Mouse (Mus musculus): ENCODE results near the gene Pnisr.
A peak's percentile ranks its signal among the peaks of the same experiment; 100 is the strongest.

Gene Pnisr

GRCm38 (mm10) chr4:21847481-21848286 is at the start of gene Pnisr:
Gene Pnisr (plus strand): TSS chr4:21847583.
- DNase-seq (ENCODE audit: low read depth, low spot score) = peak; percentile 97

GRCm38 (mm10) chr4:21801013-21801412 is 46.4 kb upstream of the Pnisr start:
- no peak for DNase-seq (ENCODE audit: low read depth, low spot score)

GRCm38 (mm10) chr4:21801620-21802019 is 45.8 kb upstream of the Pnisr start:
- DNase-seq (ENCODE audit: low read depth, low spot score) = no peak

- no peak for DNase-seq (ENCODE audit: low read depth, low spot score)
Observed at GRCm38 (mm10) chr4:21807204-21807603, 40.2 kb upstream of the Pnisr start.

- DNase-seq (ENCODE audit: low read depth, low spot score) = no peak
Observed at GRCm38 (mm10) chr4:21810608-21811007, 36.8 kb upstream of the Pnisr start.

- DNase-seq (ENCODE audit: low read depth, low spot score) = no peak
Observed at GRCm38 (mm10) chr4:21812635-21813034, 34.7 kb upstream of the Pnisr start.

GRCm38 (mm10) chr4:21814029-21814428 is 33.4 kb upstream of the Pnisr start:
- peak; percentile 77 for DNase-seq (ENCODE audit: low read depth, low spot score)

GRCm38 (mm10) chr4:21826616-21827015 is 20.8 kb upstream of the Pnisr start:
- no peak for DNase-seq (ENCODE audit: low read depth, low spot score)

- no peak for DNase-seq (ENCODE audit: low read depth, low spot score)
Observed at GRCm38 (mm10) chr4:21832844-21833243, 14.5 kb upstream of the Pnisr start.

- peak; percentile 93 for DNase-seq (ENCODE audit: low read depth, low spot score)
Observed at GRCm38 (mm10) chr4:21848287-21848630, 876 bp downstream of the Pnisr start.

GRCm38 (mm10) chr4:21857481-21857880 is 10.1 kb downstream of the Pnisr start:
- DNase-seq (ENCODE audit: low read depth, low spot score) = no peak

GRCm38 (mm10) chr4:21865226-21865625 is 17.8 kb downstream of the Pnisr start:
- no peak for DNase-seq (ENCODE audit: low read depth, low spot score)

- DNase-seq (ENCODE audit: low read depth, low spot score) = peak; percentile 5
Observed at GRCm38 (mm10) chr4:21878776-21879175, 31.4 kb downstream of the Pnisr start.

- DNase-seq (ENCODE audit: low read depth, low spot score) = peak; percentile 80
Observed at GRCm38 (mm10) chr4:21879565-21880220, 32.3 kb downstream of the Pnisr start, which contains the start of gene Coq3. Gene Coq3 (plus strand): TSS chr4:21879673.

- DNase-seq (ENCODE audit: low read depth, low spot score) = no peak
Observed at GRCm38 (mm10) chr4:21882806-21883205, 35.4 kb downstream of the Pnisr start.

- DNase-seq (ENCODE audit: low read depth, low spot score) = no peak
Observed at GRCm38 (mm10) chr4:21885831-21886230, 38.4 kb downstream of the Pnisr start.
